Mouse (Mus musculus) skeletal muscle tissue, adult 2 months (tissue): ENCODE measurements at regions not wholly inside any gene's neighbourhood (a gene's known extent, or its start where the extent isn't known, plus 50 kb on each side); places are given as distances from the start of the nearest gene placed in this dataset.

Experiments used
- DNase-seq: peaks from one replicate; pipeline ENCODE4 v3.0.0-alpha.2; 2012; ENCODE audit warnings: low read depth, low spot score

- peak; percentile 34 for DNase-seq
Observed at GRCm38 (mm10) chr15:59954345-59954744, 62.1 kb downstream of the 4933412E24Rik start.

GRCm38 (mm10) chr15:59953857-59954256 lies 62.6 kb downstream of the 4933412E24Rik start:
- peak; percentile 2 for DNase-seq

GRCm38 (mm10) chr15:59950617-59951216 lies 65.7 kb downstream of the 4933412E24Rik start:
- DNase-seq, result no peak

GRCm38 (mm10) chr15:59945208-59945607 lies 71.2 kb downstream of the 4933412E24Rik start:
- no peak for DNase-seq

GRCm38 (mm10) chr15:59936486-59936885 lies 79.9 kb downstream of the 4933412E24Rik start:
- no peak for DNase-seq

GRCm38 (mm10) chr15:59913860-59914259 lies 102.6 kb downstream of the 4933412E24Rik start:
- DNase-seq, result no peak

GRCm38 (mm10) chr15:59908300-59908699 lies 108.1 kb downstream of the 4933412E24Rik start:
- no peak for DNase-seq

- DNase-seq, result peak; percentile 4
Observed at GRCm38 (mm10) chr15:59905832-59906797, 110.3 kb downstream of the 4933412E24Rik start.

GRCm38 (mm10) chr15:59904741-59905140 lies 111.7 kb downstream of the 4933412E24Rik start:
- no peak for DNase-seq

GRCm38 (mm10) chr15:59888996-59889395 lies 127.4 kb downstream of the 4933412E24Rik start:
- no peak for DNase-seq

- DNase-seq, result no peak
Observed at GRCm38 (mm10) chr15:59888131-59888459, 128.3 kb downstream of the 4933412E24Rik start.

- DNase-seq, result no peak
Observed at GRCm38 (mm10) chr15:59887381-59888130, 128.9 kb downstream of the 4933412E24Rik start.

GRCm38 (mm10) chr15:59886036-59886435 lies 130.4 kb downstream of the 4933412E24Rik start:
- DNase-seq, result no peak

- no peak for DNase-seq
Observed at GRCm38 (mm10) chr15:59882444-59882843, 134.0 kb downstream of the 4933412E24Rik start.

- DNase-seq, result no peak
Observed at GRCm38 (mm10) chr15:59880426-59880825, 136.0 kb downstream of the 4933412E24Rik start.

- no peak for DNase-seq
Observed at GRCm38 (mm10) chr15:59879311-59879710, 137.1 kb downstream of the 4933412E24Rik start.

- no peak for DNase-seq
Observed at GRCm38 (mm10) chr15:59876279-59876742, 140.1 kb downstream of the 4933412E24Rik start.

- DNase-seq, result no peak
Observed at GRCm38 (mm10) chr15:59866701-59867100, 149.7 kb downstream of the 4933412E24Rik start.

- DNase-seq, result peak; percentile 19
Observed at GRCm38 (mm10) chr15:59864746-59865499, 151.5 kb downstream of the 4933412E24Rik start.

GRCm38 (mm10) chr15:59852271-59853000 lies 164.0 kb downstream of the 4933412E24Rik start:
- DNase-seq, result no peak
